Comparison of ENCODE assay signal across 25 mouse cellular contexts in the genomic region with DNA sequence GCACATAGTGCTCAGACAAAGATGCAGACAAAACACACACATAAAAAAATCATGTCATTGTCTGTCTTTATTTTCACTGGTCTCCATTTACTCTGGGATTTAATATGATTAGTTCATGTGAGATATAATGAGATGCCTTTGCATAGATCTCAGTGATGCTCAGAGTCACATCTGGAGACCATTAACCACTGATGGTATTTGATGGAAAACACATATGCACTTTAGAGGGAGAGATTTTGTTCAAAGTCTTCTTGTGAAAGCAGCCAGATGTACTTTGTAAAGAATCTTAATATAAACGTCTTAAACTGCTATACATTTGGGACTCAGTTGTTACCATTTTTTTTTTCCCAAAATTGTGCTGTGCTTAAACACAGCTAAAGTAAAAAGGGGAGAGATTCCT.
"Had no signal": no experiment of that assay in that cellular context is flagged by ENCODE, and none has a peak within 500 bp of the region (broad histone marks: within the 10 kb centered on the region; RNA-seq: fewer than 3 reads in every experiment).

No protein-coding gene starts in this region.

- ATAC-seq: liver, embryonic 12.5 days; midbrain, embryonic 13.5 days; midbrain, embryonic 16.5 days had no signal

- H3K9ac ChIP-seq: kidney, embryonic 15.5 days; liver, embryonic 12.5 days; liver, embryonic 15.5 days; lung, embryonic 15.5 days; midbrain, embryonic 13.5 days; neural tube, embryonic 13.5 days; stomach, embryonic 15.5 days had no signal

- H3K27ac ChIP-seq: kidney, embryonic 15.5 days; left cerebral cortex, adult 2 months; liver, embryonic 12.5 days; liver, embryonic 15.5 days; lung, embryonic 15.5 days; midbrain, embryonic 10.5 days; midbrain, embryonic 13.5 days; neural tube, embryonic 13.5 days; stomach, embryonic 15.5 days had no signal

- H3K4me3 ChIP-seq: kidney, embryonic 15.5 days; left cerebral cortex, adult 2 months; liver, embryonic 12.5 days; liver, embryonic 15.5 days; lung, embryonic 15.5 days; megakaryocyte, embryonic 14.5 days; midbrain, embryonic 10.5 days; midbrain, embryonic 13.5 days; myocyte; neural tube, embryonic 13.5 days; stomach, embryonic 15.5 days had no signal

- DNase-seq: kidney, adult 8-10 months; kidney, postnatal 10 days; kidney, postnatal 36 days; layer of hippocampus, postnatal 36 days; left cerebral cortex, postnatal 4 days; liver; lung, adult 18-20 months; lung, postnatal 10 days; lung, postnatal 36 days; retina, postnatal 1 day; right cerebral cortex, postnatal 25 days; spleen, adult 18-20 months; thymus, postnatal 25 days had no signal

- H3K4me2 ChIP-seq: kidney, embryonic 15.5 days; liver, embryonic 12.5 days; liver, embryonic 15.5 days; lung, embryonic 15.5 days; midbrain, embryonic 13.5 days; neural tube, embryonic 13.5 days; stomach, embryonic 15.5 days had no signal

- H3K9me3 ChIP-seq: kidney, embryonic 15.5 days; liver, embryonic 12.5 days; liver, embryonic 15.5 days; lung, embryonic 15.5 days; megakaryocyte, embryonic 14.5 days; midbrain, embryonic 10.5 days; midbrain, embryonic 13.5 days; neural tube, embryonic 13.5 days; stomach, embryonic 15.5 days had no signal

- H3K4me1 ChIP-seq: kidney, embryonic 15.5 days; liver, embryonic 12.5 days; liver, embryonic 15.5 days; lung, embryonic 15.5 days; megakaryocyte, embryonic 14.5 days; stomach, embryonic 15.5 days had no signal

- H3K27me3 ChIP-seq: kidney, embryonic 15.5 days; liver, embryonic 12.5 days; liver, embryonic 15.5 days; lung, embryonic 15.5 days; megakaryocyte, embryonic 14.5 days; midbrain, embryonic 13.5 days; neural tube, embryonic 13.5 days; stomach, embryonic 15.5 days had no signal

- H3K36me3 ChIP-seq: kidney, embryonic 15.5 days; liver, embryonic 12.5 days; liver, embryonic 15.5 days; lung, embryonic 15.5 days; midbrain, embryonic 10.5 days; midbrain, embryonic 13.5 days; neural tube, embryonic 13.5 days; stomach, embryonic 15.5 days had no signal
